Mouse (Mus musculus): ENCODE measurements at regions not wholly inside any gene's neighbourhood (a gene's known extent, or its start where the extent isn't known, plus 50 kb on each side); places are given as distances from the start of the nearest gene placed in this dataset.

DNA sequence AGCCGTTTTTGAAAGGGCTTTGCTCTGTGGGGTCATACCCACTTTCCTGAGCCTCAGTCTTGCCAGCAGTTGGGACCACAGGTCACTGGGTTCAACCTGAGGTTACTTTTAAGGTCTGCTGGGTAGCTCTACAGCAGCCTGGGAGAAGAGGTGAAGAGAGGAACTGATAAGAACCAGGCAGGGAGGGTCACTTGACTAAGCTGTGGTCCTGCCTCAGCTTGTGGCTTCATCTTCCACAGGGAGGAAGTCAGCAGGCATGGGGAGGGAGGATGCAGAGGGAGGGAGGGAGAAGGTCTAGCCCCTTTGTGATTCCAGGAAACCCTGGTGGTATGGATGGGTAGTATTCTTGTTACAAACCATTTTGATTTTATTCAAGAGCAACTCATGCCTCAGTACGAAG, 59.9 kb upstream of the Lrpap1 start:
- no peak for DNase-seq (ENCODE audit: low read depth, low spot score)

DNA sequence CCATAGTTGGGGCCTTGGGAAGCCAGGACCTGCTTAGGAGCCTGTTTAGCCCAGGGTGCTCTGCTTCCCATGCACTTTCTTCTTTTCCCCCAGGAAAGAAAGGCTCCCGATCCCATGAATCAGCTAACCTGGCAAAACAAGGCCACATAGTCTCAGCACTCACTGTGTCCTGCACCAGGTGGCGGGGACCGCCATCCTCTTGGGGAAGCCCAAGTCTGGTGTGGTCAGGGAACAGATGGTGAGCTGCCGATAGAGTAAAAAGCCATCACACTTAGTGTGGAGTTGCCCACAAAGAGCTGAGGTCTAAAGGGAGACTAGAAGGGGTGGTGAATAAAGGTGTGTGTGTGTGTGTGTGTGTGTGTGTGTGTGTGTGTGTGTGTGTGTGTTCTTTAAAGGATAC, 57.0 kb upstream of the Lrpap1 start:
- no peak for DNase-seq (ENCODE audit: low read depth, low spot score)

DNA sequence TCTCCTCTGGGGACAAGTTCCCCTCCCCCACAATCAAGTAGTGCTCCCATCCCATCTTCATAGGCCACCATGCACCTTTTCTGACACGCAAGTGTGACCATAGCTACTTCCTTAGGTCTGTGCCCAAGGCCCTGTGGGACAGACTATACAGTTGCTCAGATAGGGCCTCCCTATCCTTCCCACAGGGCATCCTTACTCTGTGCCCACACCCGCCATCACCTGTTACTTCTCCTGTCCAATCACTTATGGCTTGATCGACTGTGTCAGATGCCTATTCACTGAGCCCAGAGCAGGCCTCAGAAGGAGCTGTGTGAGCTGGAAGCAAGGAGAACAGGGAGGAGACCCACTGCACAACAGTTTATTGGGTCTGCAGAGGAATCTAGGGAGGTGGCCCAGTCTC, 56.6 kb upstream of the Lrpap1 start:
- no peak for DNase-seq (ENCODE audit: low read depth, low spot score)

DNA sequence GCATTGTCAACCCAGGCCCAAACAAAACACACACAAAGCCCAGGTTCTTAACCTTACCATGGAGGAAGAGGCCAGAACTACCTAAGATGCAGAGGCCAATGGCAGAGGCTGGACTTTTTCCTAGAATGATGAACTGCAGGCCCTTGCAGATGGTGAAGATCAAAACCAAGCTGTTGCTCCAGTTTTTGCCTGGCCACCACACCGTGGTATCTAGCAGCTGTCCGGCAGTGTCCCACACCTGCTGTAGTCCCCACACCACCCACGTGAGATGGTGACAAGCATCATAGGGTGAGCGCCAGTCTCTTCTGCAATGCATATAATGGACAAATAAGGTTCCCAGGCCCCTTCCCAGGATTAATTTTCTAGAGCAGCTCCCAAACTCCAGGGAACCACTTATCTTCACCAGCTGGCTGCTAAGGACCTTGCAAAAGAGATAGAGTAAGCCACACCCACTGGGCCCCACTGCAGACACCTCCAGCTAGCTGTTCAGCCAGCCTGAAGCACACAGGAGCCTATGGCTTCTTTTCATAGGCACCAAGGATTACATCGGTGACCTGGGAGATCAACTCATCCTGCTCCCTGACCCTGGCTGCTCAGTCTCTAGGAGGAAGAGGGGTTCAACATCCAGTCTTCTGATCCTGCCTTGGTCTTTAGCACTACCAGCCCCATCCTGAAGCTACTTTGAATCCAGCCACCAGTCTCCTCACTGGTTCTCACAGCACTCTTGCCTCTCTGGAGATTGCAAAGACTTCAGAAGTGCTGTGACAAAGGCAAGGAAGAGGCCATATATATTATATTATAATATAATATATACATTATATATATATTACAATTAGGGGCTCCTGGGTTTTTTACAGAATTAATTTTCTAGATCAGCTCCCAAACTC, 55.6 kb upstream of the Lrpap1 start:
- DNase-seq (ENCODE audit: low read depth, low spot score), result no peak

DNA sequence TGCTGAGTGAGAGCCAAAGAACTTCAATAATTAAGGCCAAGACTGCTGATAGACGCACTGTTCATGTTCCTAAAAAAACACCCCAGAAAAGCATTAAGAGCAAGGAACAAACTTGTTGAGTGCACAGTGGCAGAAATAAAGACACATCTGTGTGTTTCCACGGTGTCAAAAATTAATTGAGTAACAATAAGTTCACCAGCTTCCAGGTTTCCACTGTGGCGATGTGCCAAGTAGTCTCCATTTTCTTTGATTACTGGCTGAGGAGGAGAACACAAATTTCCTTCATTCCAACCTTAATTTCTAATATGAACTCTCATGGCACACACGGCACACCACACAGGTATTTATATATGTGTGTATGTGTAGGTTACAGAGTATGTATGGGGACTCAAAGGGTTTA, 54.3 kb upstream of the Lrpap1 start:
- DNase-seq (ENCODE audit: low read depth, low spot score), result no peak

DNA sequence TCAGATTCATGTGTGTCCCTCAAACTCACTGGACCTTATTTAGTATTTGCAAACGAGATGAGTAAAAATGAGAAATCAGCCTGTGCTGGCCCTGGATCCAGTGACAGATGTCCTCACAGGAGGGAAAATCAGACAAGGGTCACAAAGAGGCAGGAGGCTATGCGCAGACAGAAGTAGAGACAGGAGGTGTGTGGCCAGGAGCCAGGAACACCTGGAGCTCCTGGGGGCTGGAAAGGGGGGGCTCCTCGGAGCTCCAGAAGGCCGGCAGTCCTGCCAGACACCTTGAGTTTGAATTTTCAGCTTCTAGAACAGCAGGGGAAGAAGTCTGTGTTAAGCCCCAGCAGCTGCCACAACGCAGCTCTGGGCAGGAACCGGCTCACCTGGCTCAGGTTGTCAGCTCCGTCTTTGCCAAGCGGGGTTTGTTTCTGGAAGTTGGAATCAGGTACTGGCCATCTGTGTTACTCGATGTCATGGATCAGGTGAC, 53.7 kb upstream of the Lrpap1 start:
- no peak for DNase-seq (ENCODE audit: low read depth, low spot score)

DNA sequence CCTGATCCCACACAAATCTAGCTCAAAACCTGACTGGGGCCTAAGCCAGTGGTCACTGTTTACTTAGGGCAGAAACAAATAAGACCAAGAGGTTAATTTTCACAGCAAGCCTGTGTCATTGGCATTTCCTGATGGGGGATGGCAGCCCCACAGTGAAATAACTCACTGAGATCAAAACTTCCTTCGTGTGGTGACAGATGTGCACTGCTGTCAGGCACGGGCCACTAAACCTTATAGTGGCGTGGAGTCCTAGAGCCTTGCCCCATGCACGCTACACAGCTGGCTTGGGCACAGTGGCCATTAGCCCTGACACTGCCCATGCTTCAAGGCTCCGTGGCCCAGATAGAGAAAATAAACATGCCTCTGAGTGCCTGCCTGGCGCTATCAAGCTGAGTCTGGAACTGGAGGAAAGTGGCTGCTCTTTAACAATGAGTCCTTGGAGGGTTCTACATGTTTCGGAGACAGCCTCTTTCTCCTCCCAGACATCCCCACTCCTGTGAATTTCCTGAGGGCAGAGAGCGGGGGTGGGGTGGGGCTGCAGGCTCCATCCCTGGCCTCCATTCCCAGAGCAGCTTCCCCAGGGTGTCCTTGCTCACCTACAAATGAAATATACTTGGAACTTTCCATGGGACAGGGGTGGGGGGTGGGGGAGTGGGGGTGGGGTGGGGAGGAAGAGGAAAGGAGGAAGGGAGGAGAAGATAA, 52.9 kb upstream of the Lrpap1 start:
- DNase-seq (ENCODE audit: low read depth, low spot score), result no peak

DNA sequence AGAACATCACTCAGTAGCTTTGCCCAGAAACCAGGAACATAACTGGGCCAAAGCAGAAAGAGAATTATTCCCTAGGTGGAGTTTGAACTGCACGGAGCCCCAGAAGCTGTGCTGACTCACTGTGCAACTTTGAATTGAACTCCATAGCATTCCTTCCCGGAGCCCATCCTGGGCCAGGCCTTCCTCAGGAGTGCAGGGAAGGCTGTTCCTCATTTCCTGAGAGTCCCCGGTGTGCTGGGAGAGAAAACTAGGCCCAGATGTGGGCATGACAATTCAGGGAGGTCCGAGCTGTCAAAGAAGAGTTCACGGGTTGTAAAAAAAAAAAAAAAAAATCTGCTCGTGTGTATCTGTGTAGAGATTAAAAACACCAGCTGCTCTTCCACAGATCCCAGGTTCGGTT, 50.8 kb upstream of the Lrpap1 start:
- DNase-seq (ENCODE audit: low read depth, low spot score), result no peak

DNA sequence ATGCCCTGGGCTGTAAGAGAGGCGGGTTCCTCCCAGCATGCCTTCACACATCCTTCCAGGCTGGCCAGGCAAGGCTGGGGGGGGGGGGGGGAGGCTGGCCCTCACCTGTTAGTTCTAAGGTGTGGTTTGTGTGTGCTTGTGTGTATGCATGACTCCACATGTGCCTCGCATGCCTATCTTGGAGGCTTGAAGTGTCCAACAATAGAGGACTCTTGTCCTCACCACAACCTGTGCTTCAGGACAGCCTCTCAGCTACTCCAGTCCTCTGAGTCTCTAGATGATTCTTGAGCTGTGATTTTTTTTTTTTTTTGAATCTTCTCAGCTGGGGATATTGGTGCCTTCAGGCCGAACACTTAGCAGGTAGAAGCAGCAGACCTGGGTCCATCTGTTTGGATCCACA, 50.2 kb upstream of the Lrpap1 start:
- no peak for DNase-seq (ENCODE audit: low read depth, low spot score)

Measured in telencephalon, adult 2 months (tissue).